Mouse (Mus musculus) ES-Bruce4 (cell line): ENCODE results near the gene Rmnd5a.

ENCODE experiments used
- CTCF ChIP-seq: IDR thresholded peaks from one replicate; pipeline ENCODE4 v1.8.1; 2011; ENCODE audit warnings: low read depth, low read length
- POLR2A ChIP-seq: IDR thresholded peaks from one replicate; pipeline ENCODE4 v1.8.1; 2011; ENCODE audit warnings: low read length; ENCODE audit not compliant: insufficient read depth

GRCm38 (mm10) chr6:71487966-71488365 is 47.5 kb upstream of the Rmnd5a start:
- TF ChIP-seq CTCF, result no peak
- no peak for TF ChIP-seq POLR2A
